Mouse (Mus musculus): ENCODE measurements at regions not wholly inside any gene's neighbourhood (a gene's known extent, or its start where the extent isn't known, plus 50 kb on each side); places are given as distances from the start of the nearest gene placed in this dataset.
"Not testable (repeated sequence)": the region's sequence is repeated elsewhere in the genome, so short reads cannot be mapped to it uniquely, and the experiment has no call there.

DNA sequence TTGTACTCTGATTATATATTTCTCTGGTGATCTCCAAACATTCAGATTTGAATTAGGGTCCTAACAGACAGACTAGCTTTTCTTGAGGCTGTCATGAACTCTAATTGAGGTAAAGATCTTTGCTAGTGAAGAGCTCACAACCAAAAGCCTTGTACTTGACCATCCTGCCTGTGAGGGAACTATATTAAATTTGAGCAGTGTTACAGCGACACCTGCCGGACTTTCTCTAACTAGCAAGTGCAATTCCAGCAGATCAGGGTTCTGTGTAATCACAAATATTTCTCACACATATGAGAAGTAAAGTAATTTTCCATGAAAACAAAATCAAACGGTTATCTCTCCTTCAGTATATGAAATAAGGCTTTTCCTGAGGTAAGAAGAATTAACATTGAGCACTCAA is 459.6 kb downstream of the Ets1 start:
- Histone ChIP-seq H3K27me3 (ENCODE audit: control insufficient read depth, insufficient read depth, low read length) (no peaks in the 10 kb centered on the region), H3K4me2 (replicated peaks; ENCODE audit: low read depth, low read length) (no peak overlapping the region), H3K27ac (ENCODE audit: low read depth, low read length) (no peak overlapping the region), H3K9ac (ENCODE audit: low read depth, low read length) (no peak overlapping the region), H3K36me3 (ENCODE audit: control insufficient read depth, insufficient read depth, low read length) (no peaks in the 10 kb centered on the region), H3K4me1 (replicated peaks; ENCODE audit: control insufficient read depth, insufficient read depth, low read length) (no peaks in the 10 kb centered on the region), H3K4me3 (ENCODE audit: low read depth, low read length) (no peak overlapping the region), H3K9me3 (ENCODE audit: control insufficient read depth, low read length) (no peaks in the 10 kb centered on the region)
- DNase-seq (ENCODE audit: low spot score) (peak; percentile 84), ATAC-seq (ENCODE audit: low FRiP score) (no peak)
- WGBS: under 1% methylated on average over 3 of the region's 3 CpGs

GRCm38 (mm10) chr9:33101206-33101605 is 465.2 kb downstream of the Ets1 start:
- no peaks in the 10 kb centered on the region for H3K27me3 ChIP-seq (ENCODE audit: control insufficient read depth, insufficient read depth, low read length)
- WGBS: 80% methylated on average over 3 of the region's 3 CpGs
- H3K36me3 ChIP-seq (ENCODE audit: control insufficient read depth, insufficient read depth, low read length): no peaks in the 10 kb centered on the region
- no peaks in the 10 kb centered on the region for H3K4me1 ChIP-seq (replicated peaks; ENCODE audit: control insufficient read depth, insufficient read depth, low read length)
- DNase-seq (ENCODE audit: low spot score): no peak
- no peak overlapping the region for H3K9ac ChIP-seq (ENCODE audit: low read depth, low read length)
- no peak overlapping the region for H3K4me2 ChIP-seq (replicated peaks; ENCODE audit: low read depth, low read length)
- H3K4me3 ChIP-seq (ENCODE audit: low read depth, low read length): no peak overlapping the region
- no peaks in the 10 kb centered on the region for H3K9me3 ChIP-seq (ENCODE audit: control insufficient read depth, low read length)
- no peak for ATAC-seq (ENCODE audit: low FRiP score)
- H3K27ac ChIP-seq (ENCODE audit: low read depth, low read length): no peak overlapping the region

- H3K4me3 ChIP-seq (ENCODE audit: low read depth, low read length): no peak overlapping the region
- H3K36me3 ChIP-seq (ENCODE audit: control insufficient read depth, insufficient read depth, low read length): no peaks in the 10 kb centered on the region
- H3K9ac ChIP-seq (ENCODE audit: low read depth, low read length): no peak overlapping the region
- DNase-seq (ENCODE audit: low spot score) (peak; percentile 21), ATAC-seq (ENCODE audit: low FRiP score) (peak; percentile 43; the same call in 1 of the 2 replicates)
- H3K27me3 ChIP-seq (ENCODE audit: control insufficient read depth, insufficient read depth, low read length): no peaks in the 10 kb centered on the region
- no peak overlapping the region for H3K27ac ChIP-seq (ENCODE audit: low read depth, low read length)
- no peaks in the 10 kb centered on the region for H3K4me1 ChIP-seq (replicated peaks; ENCODE audit: control insufficient read depth, insufficient read depth, low read length)
- WGBS: 28% methylated on average over 3 of the region's 3 CpGs
- no peaks in the 10 kb centered on the region for H3K9me3 ChIP-seq (ENCODE audit: control insufficient read depth, low read length)
- H3K4me2 ChIP-seq (replicated peaks; ENCODE audit: low read depth, low read length): no peak overlapping the region
Measured at GRCm38 (mm10) chr9:33104623-33105074, 468.6 kb downstream of the Ets1 start.

DNA sequence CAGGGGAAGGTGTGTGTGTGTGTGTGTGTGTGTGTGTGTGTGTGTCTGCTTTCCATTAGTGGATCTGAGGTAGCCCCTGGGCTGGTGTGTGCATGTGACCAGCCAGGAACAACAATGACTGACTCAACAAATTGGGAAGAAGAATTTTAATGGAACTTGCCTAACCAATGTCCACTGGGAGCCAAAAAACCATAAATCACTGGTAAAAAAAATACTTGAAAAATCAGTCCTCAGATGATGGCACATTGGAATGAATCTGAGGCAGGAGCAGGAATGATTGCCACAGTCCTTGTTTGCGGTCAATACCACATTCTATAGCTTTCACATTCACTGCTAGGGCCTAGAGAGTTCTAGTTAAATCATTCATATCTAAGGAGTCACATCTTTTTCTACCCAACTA is 487.8 kb downstream of the Ets1 start:
- Histone ChIP-seq H3K4me1 (replicated peaks; ENCODE audit: control insufficient read depth, insufficient read depth, low read length) (no peaks in the 10 kb centered on the region), H3K27me3 (ENCODE audit: control insufficient read depth, insufficient read depth, low read length) (no peaks in the 10 kb centered on the region), H3K9ac (ENCODE audit: low read depth, low read length) (no peak overlapping the region), H3K4me3 (ENCODE audit: low read depth, low read length) (no peak overlapping the region), H3K9me3 (ENCODE audit: control insufficient read depth, low read length) (no peaks in the 10 kb centered on the region), H3K27ac (ENCODE audit: low read depth, low read length) (no peak overlapping the region), H3K4me2 (replicated peaks; ENCODE audit: low read depth, low read length) (no peak overlapping the region), H3K36me3 (ENCODE audit: control insufficient read depth, insufficient read depth, low read length) (no peaks in the 10 kb centered on the region)
- DNase-seq (ENCODE audit: low spot score) (no peak), ATAC-seq (ENCODE audit: low FRiP score) (no peak)
- WGBS: 93% methylated on average over 1 of the region's 1 CpGs

DNA sequence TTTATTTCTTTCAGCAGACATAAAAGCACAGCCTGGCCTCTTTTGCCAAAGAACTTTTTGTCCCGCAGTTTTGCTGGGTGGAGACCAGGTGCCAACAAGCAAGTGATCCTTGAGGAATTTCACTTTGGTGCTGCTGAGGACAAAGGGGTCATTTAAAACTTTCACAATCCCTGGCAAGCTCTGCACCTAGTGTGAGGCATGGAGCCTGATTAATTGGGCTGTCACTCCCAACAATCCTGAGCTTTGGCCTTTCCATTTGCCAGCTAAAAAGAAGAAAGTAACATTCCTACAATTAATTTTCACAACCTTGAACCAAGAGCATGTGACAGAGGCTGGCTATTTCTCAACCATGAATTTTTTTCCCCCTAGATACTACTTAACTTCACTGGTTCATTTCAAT is 516.2 kb downstream of the Ets1 start:
- no peak overlapping the region for H3K4me2 ChIP-seq (replicated peaks; ENCODE audit: low read depth, low read length)
- WGBS: 38% methylated on average over 1 of the region's 1 CpGs
- DNase-seq (ENCODE audit: low spot score) (peak; percentile 10), ATAC-seq (ENCODE audit: low FRiP score) (no peak)
- H3K4me1 ChIP-seq (replicated peaks; ENCODE audit: control insufficient read depth, insufficient read depth, low read length): no peaks in the 10 kb centered on the region
- no peaks in the 10 kb centered on the region for H3K27me3 ChIP-seq (ENCODE audit: control insufficient read depth, insufficient read depth, low read length)
- no peak overlapping the region for H3K9ac ChIP-seq (ENCODE audit: low read depth, low read length)
- H3K36me3 ChIP-seq (ENCODE audit: control insufficient read depth, insufficient read depth, low read length): no peaks in the 10 kb centered on the region
- H3K9me3 ChIP-seq (ENCODE audit: control insufficient read depth, low read length): no peaks in the 10 kb centered on the region
- H3K4me3 ChIP-seq (ENCODE audit: low read depth, low read length): no peak overlapping the region
- no peak overlapping the region for H3K27ac ChIP-seq (ENCODE audit: low read depth, low read length)

GRCm38 (mm10) chr9:33168159-33168558 is 532.1 kb downstream of the Ets1 start:
- no peak overlapping the region for H3K9ac ChIP-seq (ENCODE audit: low read depth, low read length)
- ATAC-seq (ENCODE audit: low FRiP score): no peak
- no peaks in the 10 kb centered on the region for H3K9me3 ChIP-seq (ENCODE audit: control insufficient read depth, low read length)
- H3K4me1 ChIP-seq (replicated peaks; ENCODE audit: control insufficient read depth, insufficient read depth, low read length): no peaks in the 10 kb centered on the region
- H3K27me3 ChIP-seq (ENCODE audit: control insufficient read depth, insufficient read depth, low read length): no peaks in the 10 kb centered on the region
- no peak overlapping the region for H3K4me2 ChIP-seq (replicated peaks; ENCODE audit: low read depth, low read length)
- H3K27ac ChIP-seq (ENCODE audit: low read depth, low read length): no peak overlapping the region
- H3K36me3 ChIP-seq (ENCODE audit: control insufficient read depth, insufficient read depth, low read length): no peaks in the 10 kb centered on the region
- 82% methylated on average over 6 of the region's 6 CpGs for WGBS
- no peak for DNase-seq (ENCODE audit: low spot score)
- H3K4me3 ChIP-seq (ENCODE audit: low read depth, low read length): no peak overlapping the region

GRCm38 (mm10) chr9:33169093-33169492 is 533.1 kb downstream of the Ets1 start:
- not testable (repeated sequence) for H3K36me3 ChIP-seq (ENCODE audit: control insufficient read depth, insufficient read depth, low read length); H3K27me3 ChIP-seq (ENCODE audit: control insufficient read depth, insufficient read depth, low read length); H3K4me2 ChIP-seq (replicated peaks; ENCODE audit: low read depth, low read length); H3K9me3 ChIP-seq (ENCODE audit: control insufficient read depth, low read length); H3K27ac ChIP-seq (ENCODE audit: low read depth, low read length); H3K4me3 ChIP-seq (ENCODE audit: low read depth, low read length); H3K9ac ChIP-seq (ENCODE audit: low read depth, low read length); ATAC-seq (ENCODE audit: low FRiP score); H3K4me1 ChIP-seq (replicated peaks; ENCODE audit: control insufficient read depth, insufficient read depth, low read length); DNase-seq (ENCODE audit: low spot score)
- 74% methylated on average over 1 of the region's 1 CpGs for WGBS

- Histone ChIP-seq H3K9me3 (ENCODE audit: control insufficient read depth, low read length) (no peaks in the 10 kb centered on the region), H3K4me1 (replicated peaks; ENCODE audit: control insufficient read depth, insufficient read depth, low read length) (no peaks in the 10 kb centered on the region), H3K4me2 (replicated peaks; ENCODE audit: low read depth, low read length) (no peak overlapping the region), H3K27ac (ENCODE audit: low read depth, low read length) (no peak overlapping the region), H3K9ac (ENCODE audit: low read depth, low read length) (no peak overlapping the region), H3K36me3 (ENCODE audit: control insufficient read depth, insufficient read depth, low read length) (no peaks in the 10 kb centered on the region), H3K27me3 (ENCODE audit: control insufficient read depth, insufficient read depth, low read length) (no peaks in the 10 kb centered on the region), H3K4me3 (ENCODE audit: low read depth, low read length) (no peak overlapping the region)
- ATAC-seq (ENCODE audit: low FRiP score) (no peak), DNase-seq (ENCODE audit: low spot score) (no peak)
Measured at GRCm38 (mm10) chr9:33180066-33180465, 544.0 kb downstream of the Ets1 start.

GRCm38 (mm10) chr9:33187187-33187586 is 551.2 kb downstream of the Ets1 start:
- ATAC-seq (ENCODE audit: low FRiP score) (no peak), DNase-seq (ENCODE audit: low spot score) (no peak)
- Histone ChIP-seq H3K4me3 (ENCODE audit: low read depth, low read length) (no peak overlapping the region), H3K4me2 (replicated peaks; ENCODE audit: low read depth, low read length) (no peak overlapping the region), H3K4me1 (replicated peaks; ENCODE audit: control insufficient read depth, insufficient read depth, low read length) (no peaks in the 10 kb centered on the region), H3K27ac (ENCODE audit: low read depth, low read length) (no peak overlapping the region), H3K9me3 (ENCODE audit: control insufficient read depth, low read length) (no peaks in the 10 kb centered on the region), H3K27me3 (ENCODE audit: control insufficient read depth, insufficient read depth, low read length) (no peaks in the 10 kb centered on the region), H3K9ac (ENCODE audit: low read depth, low read length) (no peak overlapping the region), H3K36me3 (ENCODE audit: control insufficient read depth, insufficient read depth, low read length) (no peaks in the 10 kb centered on the region)
- WGBS: 82% methylated on average over 3 of the region's 3 CpGs
